Mouse (Mus musculus) small intestine, adult 2 months (tissue): ENCODE data around the gene Foxp2. TPM values are rescaled to one million over a fixed set of nuclear protein-coding genes. Genes with fewer than 3 reads are reported as not detected.

Experiments
- H3K27ac ChIP-seq: fragments of 200-500 bp; 2 replicates; pipeline ENCODE4 v1.5.1; 2012; ENCODE audit warnings: low read depth, low read length, control low read depth, inconsistent platforms; ENCODE audit not compliant: insufficient read depth
- H3K27me3 ChIP-seq: fragments of 200-500 bp; 2 replicates; pipeline ENCODE4 v1.6.1; 2012; ENCODE audit warnings: mild to moderate bottlenecking, moderate library complexity, low read length, inconsistent platforms; ENCODE audit not compliant: control insufficient read depth, insufficient read depth
- H3K36me3 ChIP-seq: fragments of 200-500 bp; 2 replicates; pipeline ENCODE4 v1.6.1; 2012; ENCODE audit warnings: mild to moderate bottlenecking, low read length, control low read depth, inconsistent platforms; ENCODE audit not compliant: control insufficient read depth, insufficient read depth
- H3K4me1 ChIP-seq: fragments of 200-500 bp; 2 replicates; pipeline ENCODE4 v1.6.1; 2012; ENCODE audit warnings: low read length, inconsistent platforms, mixed read lengths; ENCODE audit not compliant: control insufficient read depth, insufficient read depth, insufficient read length
- H3K4me3 ChIP-seq: fragments of 200-500 bp; 2 replicates; pipeline ENCODE4 v1.5.1; 2012; ENCODE audit warnings: low read depth, mild to moderate bottlenecking, control low read depth, inconsistent platforms, low read length, moderate library complexity
- CTCF ChIP-seq: fragments of 200-500 bp; IDR thresholded peaks from 2 replicates; pipeline ENCODE4 v1.5.1; 2012; ENCODE audit warnings: low read depth, mild to moderate bottlenecking, control low read depth, inconsistent platforms, low read length, moderate library complexity, mixed read lengths; ENCODE audit not compliant: insufficient replicate concordance, insufficient read length; ENCODE audit errors: extremely low read depth
- POLR2A ChIP-seq: fragments of 200-500 bp; IDR thresholded peaks from 2 replicates; pipeline ENCODE4 v1.6.1; 2012; ENCODE audit warnings: low read depth, mild to moderate bottlenecking, control low read depth, inconsistent platforms, low read length, moderate library complexity
- WGBS: fragments of 180-500 bp; shearing (Covaris S2); methylation state at CpG from one replicate; pipeline ENCODE4 v1.1.7; 2018; 5-methylcytosine and 5-hydroxymethylcytosine counted together
- polyA plus RNA-seq: library from polyadenylated mRNA; depleted of rRNA; stranded (reverse); fragments of >200 nt; gene quantifications from 2 replicates; pipeline ENCODE4 v1.2.3, GENCODE M21; 2012

Foxp2 gene
- polyA plus RNA-seq, 1 experiment: 3.3 TPM

DNA sequence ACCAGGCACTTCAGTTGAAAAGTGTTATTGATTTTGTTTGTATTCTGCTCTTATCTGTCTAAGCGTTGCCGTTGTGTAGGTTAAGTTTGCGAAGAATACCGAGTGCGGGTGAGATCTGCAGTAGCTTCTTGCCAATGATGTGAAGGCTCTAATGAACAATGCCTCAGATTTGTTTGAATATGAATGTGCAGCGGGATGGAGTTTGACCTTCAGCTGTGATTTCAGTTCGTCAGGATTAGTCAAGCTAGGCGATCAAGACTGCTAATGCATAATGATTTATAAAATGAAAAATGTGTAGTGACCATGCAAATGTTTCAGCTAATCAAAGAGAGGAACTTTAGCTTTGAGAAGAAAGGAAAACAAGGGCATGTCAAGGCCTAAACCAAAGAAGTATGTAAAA, 469.1 kb downstream of the Foxp2 start:
- Histone ChIP-seq H3K27ac (no peak overlapping the region), H3K36me3 (no peaks in the 10 kb centered on the region), H3K4me3 (no peak overlapping the region), H3K4me1 (no peaks in the 10 kb centered on the region), H3K27me3 (no peaks in the 10 kb centered on the region)
- TF ChIP-seq POLR2A (no peak), CTCF (no peak)
- 48% methylated on average over 8 of the region's 8 CpGs for WGBS

DNA sequence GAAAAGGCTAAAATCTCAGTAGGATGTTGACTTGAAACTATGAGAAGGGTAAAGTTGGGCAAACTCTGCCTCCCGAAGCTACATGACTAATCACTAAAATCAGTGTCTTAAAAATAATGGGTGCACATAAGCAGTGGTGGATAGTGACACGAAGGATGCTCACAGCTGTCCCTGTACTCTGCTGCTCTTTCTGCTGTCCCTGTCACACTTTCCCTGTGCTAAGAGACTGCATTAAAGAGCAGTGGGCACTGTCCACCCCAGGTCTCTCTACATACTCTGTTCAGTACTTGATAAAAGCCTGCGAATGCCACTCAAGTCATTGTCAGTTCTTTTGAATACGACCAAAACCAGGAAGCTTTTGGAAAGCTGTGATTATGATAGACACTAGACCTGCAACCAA, 469.7 kb downstream of the Foxp2 start:
- TF ChIP-seq POLR2A: no peak
- TF ChIP-seq CTCF: no peak
- 86% methylated on average over 4 of the region's 4 CpGs for WGBS

DNA sequence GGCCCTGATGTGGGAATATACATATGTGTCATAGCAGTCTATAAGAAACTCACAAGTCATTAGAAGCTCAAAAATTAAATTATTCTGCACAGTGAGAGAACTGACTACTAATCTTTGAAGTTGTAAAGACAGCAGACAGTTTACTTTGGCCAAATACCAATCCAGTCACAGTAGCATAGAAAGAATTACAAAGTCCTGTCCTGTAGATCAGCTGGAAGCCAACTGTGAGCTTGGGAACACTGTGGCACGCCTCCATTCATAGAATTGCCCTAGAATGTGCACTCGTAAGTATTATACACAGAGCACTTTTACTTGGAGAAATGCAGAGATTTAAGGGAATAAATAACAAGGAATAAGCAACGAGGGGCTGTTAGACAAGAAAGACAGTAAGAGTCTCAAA, 472.5 kb downstream of the Foxp2 start:
- Histone ChIP-seq H3K4me3 (no peak overlapping the region), H3K27ac (no peak overlapping the region), H3K4me1 (no peaks in the 10 kb centered on the region), H3K36me3 (no peaks in the 10 kb centered on the region), H3K27me3 (no peaks in the 10 kb centered on the region)
- 68% methylated on average over 3 of the region's 3 CpGs for WGBS
- no peak for TF ChIP-seq POLR2A

More for the DNA sequence above, 469.7 kb downstream of the Foxp2 start:
- Histone ChIP-seq H3K27ac (no peak overlapping the region), H3K36me3 (no peaks in the 10 kb centered on the region), H3K27me3 (no peaks in the 10 kb centered on the region), H3K4me3 (no peak overlapping the region), H3K4me1 (no peaks in the 10 kb centered on the region)

GRCm38 (mm10) chr6:15378261-15378660, 477.1 kb downstream of the Foxp2 start:
- WGBS: 31% methylated on average over 5 of the region's 5 CpGs
- Histone ChIP-seq H3K4me1 (no peaks in the 10 kb centered on the region), H3K4me3 (no peak overlapping the region), H3K27me3 (no peaks in the 10 kb centered on the region), H3K27ac (no peak overlapping the region), H3K36me3 (no peaks in the 10 kb centered on the region)
- TF ChIP-seq POLR2A (no peak), CTCF (no peak)

DNA sequence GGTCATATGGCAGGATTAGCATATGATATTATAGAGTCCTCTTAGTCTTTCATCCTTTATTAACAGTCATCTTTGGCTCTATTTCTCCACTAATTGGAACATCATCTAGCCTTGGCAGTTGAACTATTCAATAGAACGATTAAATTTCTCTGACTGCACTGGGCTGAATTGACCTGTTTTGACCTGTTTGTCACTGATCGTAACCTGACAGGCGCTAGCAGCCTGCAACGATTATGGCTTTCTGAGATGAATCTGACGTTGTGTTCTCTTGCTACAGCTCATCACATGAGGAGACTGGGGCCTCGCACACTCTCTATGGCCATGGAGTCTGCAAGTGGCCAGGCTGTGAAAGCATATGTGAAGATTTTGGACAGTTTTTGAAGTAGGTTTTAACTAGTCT, 495.3 kb downstream of the Foxp2 start:
- no peak overlapping the region for H3K27ac ChIP-seq
- no peak overlapping the region for H3K4me3 ChIP-seq
- WGBS: 78% methylated on average over 6 of the region's 6 CpGs
- no peaks in the 10 kb centered on the region for H3K36me3 ChIP-seq
- no peaks in the 10 kb centered on the region for H3K4me1 ChIP-seq
- no peak for TF ChIP-seq CTCF
- TF ChIP-seq POLR2A: no peak
- no peaks in the 10 kb centered on the region for H3K27me3 ChIP-seq

DNA sequence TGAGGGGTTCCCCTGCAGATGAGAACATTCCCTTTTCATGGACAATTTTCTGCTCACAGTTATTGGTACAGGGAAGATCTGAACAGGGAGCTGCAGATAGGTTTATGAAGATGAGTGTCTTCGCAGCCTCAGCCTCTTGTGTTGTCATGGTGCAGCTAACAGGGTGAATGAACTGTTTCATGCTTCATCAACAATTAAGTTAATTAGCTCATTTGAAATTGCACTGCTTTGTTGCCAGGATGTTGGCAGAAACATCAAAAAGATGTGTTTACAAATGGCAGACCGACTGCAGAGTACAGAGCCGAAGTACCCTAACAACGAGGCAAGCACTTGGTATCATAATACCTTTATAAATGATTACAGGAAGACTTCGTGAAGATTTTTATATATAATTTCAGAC, 496.3 kb downstream of the Foxp2 start:
- TF ChIP-seq POLR2A: no peak
- TF ChIP-seq CTCF: no peak
- Histone ChIP-seq H3K4me3 (no peak overlapping the region), H3K36me3 (no peaks in the 10 kb centered on the region), H3K27ac (no peak overlapping the region), H3K4me1 (no peaks in the 10 kb centered on the region), H3K27me3 (no peaks in the 10 kb centered on the region)
- WGBS: 81% methylated on average over 5 of the region's 5 CpGs

- WGBS: 77% methylated on average over 3 of the region's 3 CpGs
- no peak for TF ChIP-seq POLR2A
- TF ChIP-seq CTCF: no peak
- H3K27ac ChIP-seq: no peak overlapping the region
- H3K4me3 ChIP-seq: no peak overlapping the region
- H3K36me3 ChIP-seq: no peaks in the 10 kb centered on the region
- no peaks in the 10 kb centered on the region for H3K27me3 ChIP-seq
- H3K4me1 ChIP-seq: no peaks in the 10 kb centered on the region
Observed at GRCm38 (mm10) chr6:15401138-15401537, 500.0 kb downstream of the Foxp2 start.

DNA sequence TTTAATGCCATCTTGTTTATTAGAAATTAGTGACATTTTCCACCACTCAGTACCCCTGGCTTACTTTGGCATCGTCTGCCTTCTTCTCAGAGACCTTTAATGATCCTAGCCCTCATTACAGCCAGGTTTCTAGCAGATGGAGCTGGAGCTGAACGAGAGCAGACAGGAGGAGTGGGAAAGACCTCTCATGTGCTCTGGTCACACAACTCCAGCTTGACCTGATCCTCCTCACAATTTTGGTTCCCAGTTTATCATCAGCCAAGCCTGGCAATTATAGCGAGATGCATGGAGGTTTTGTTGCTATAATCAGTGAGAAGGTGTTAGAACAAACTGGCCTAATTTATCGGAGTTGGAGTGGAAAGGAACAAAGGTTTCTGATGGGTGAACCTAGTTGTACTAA, 500.9 kb downstream of the Foxp2 start:
- H3K4me1 ChIP-seq: no peaks in the 10 kb centered on the region
- no peaks in the 10 kb centered on the region for H3K36me3 ChIP-seq
- H3K27ac ChIP-seq: no peak overlapping the region
- no peak for TF ChIP-seq CTCF
- TF ChIP-seq POLR2A: no peak
- H3K4me3 ChIP-seq: no peak overlapping the region
- 76% methylated on average over 4 of the region's 4 CpGs for WGBS
- no peaks in the 10 kb centered on the region for H3K27me3 ChIP-seq
